9 mouse cellular contexts compared by ENCODE assay signal in the genomic region with DNA sequence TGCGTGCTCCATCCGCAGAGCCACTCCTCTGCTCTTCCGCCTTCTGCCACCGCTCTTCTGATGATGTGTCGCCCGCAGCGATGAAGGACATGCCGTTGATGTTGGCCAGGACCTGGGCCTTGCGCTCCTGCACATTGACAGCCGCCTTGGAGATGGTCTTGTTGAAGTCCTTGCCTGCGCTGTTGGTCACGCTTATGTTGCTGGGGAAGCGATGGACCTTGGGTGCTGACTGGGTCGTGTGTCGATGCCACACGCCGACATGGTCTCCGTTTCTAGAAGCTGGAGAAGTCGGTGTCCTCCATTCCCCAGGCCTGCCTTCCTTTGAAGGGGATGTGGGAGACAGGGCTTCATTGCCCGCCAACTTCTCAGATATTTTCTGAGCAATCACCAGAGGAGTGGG. TPM values are rescaled to one million over a fixed set of nuclear protein-coding genes. Genes with fewer than 3 reads are reported as not detected.
DNase-seq lines count a peak whose midpoint lies in the region; ATAC-seq and TF ChIP-seq lines count a peak whose summit lies in the region.
"Had no signal": no experiment of that assay in that cellular context is flagged by ENCODE, and none has a peak within 500 bp of the region (broad histone marks: within the 10 kb centered on the region; RNA-seq: fewer than 3 reads in every experiment).

No protein-coding gene starts in this region.

- 36% methylated on average over 20 of the region's 20 CpGs for WGBS in lung, embryonic 15.5 days
- 45% methylated on average over 20 of the region's 20 CpGs for WGBS in forebrain, embryonic 11.5 days
- WGBS in intestine, postnatal 0 days = 57% methylated on average over 20 of the region's 20 CpGs
- WGBS in neural tube, embryonic 14.5 days = 38% methylated on average over 20 of the region's 20 CpGs

- peaks cover 22% of the 10 kb centered on the region for H3K4me1 ChIP-seq in lung, embryonic 15.5 days
- peaks cover 2% of the 10 kb centered on the region; the same call in 1 of the 2 replicates for H3K4me1 ChIP-seq in forebrain, embryonic 11.5 days (replicated peaks; ENCODE audit: control insufficient read depth, insufficient read depth, low read length)
- H3K4me1 ChIP-seq in intestine, postnatal 0 days (replicated peaks; ENCODE audit: control insufficient read depth, insufficient read depth, low read length) = peaks cover 14% of the 10 kb centered on the region
- H3K4me1 ChIP-seq in neural tube, embryonic 14.5 days (ENCODE audit: control insufficient read depth, insufficient read depth, low read length) = no peaks in the 10 kb centered on the region

- DNase-seq in lung, adult 18-20 months = no peak
- no peak for DNase-seq in forebrain, embryonic 11.5 days (ENCODE audit: low spot score)
- no peak for DNase-seq in kidney, postnatal 10 days
- DNase-seq in MN1 (ENCODE audit: low spot score) = no peak
- DNase-seq in right cerebral cortex, postnatal 36 days (ENCODE audit: low spot score in 2 of 2) = no peak
- DNase-seq: layer of hippocampus, adult 9-11 months had no signal

- peak overlapping the region; percentile 87 for H3K4me2 ChIP-seq in lung, embryonic 15.5 days
- peak overlapping the region; percentile 88 for H3K4me2 ChIP-seq in forebrain, embryonic 11.5 days (ENCODE audit: low read depth, low read length, severe bottlenecking)
- H3K4me2 ChIP-seq in intestine, postnatal 0 days (replicated peaks; ENCODE audit: low read depth) = peak overlapping the region; percentile 59
- H3K4me2 ChIP-seq in neural tube, embryonic 14.5 days (ENCODE audit: low read depth, low read length) = peak overlapping the region; percentile 91

- H3K27ac ChIP-seq in lung, embryonic 15.5 days = no peak overlapping the region
- H3K27ac ChIP-seq in forebrain, embryonic 11.5 days (ENCODE audit: low read depth, low read length) = no peak overlapping the region
- H3K27ac ChIP-seq in intestine, postnatal 0 days (ENCODE audit: low read depth, low read length) = no peak overlapping the region
- no peak overlapping the region for H3K27ac ChIP-seq in neural tube, embryonic 14.5 days (ENCODE audit: low read depth, low read length)

- no peak for TF ChIP-seq CTCF in intestine, postnatal 0 days (IDR thresholded peaks at IDR 0.05; ENCODE audit: low read depth)

- peaks cover 17% of the 10 kb centered on the region; the same call in 1 of the 2 replicates for H3K27me3 ChIP-seq in lung, embryonic 15.5 days
- peaks cover 11% of the 10 kb centered on the region for H3K27me3 ChIP-seq in forebrain, embryonic 11.5 days (ENCODE audit: control insufficient read depth, insufficient read depth, low read length)
- no peaks in the 10 kb centered on the region for H3K27me3 ChIP-seq in intestine, postnatal 0 days (replicated peaks; ENCODE audit: control insufficient read depth, insufficient read depth, low read length)
- H3K27me3 ChIP-seq in neural tube, embryonic 14.5 days (ENCODE audit: control insufficient read depth, insufficient read depth, low read length) = no peaks in the 10 kb centered on the region

- peak overlapping the region; percentile 39 for H3K4me3 ChIP-seq in lung, embryonic 15.5 days
- peak overlapping the region; percentile 44 for H3K4me3 ChIP-seq in forebrain, embryonic 11.5 days (ENCODE audit: low read depth, low read length)
- H3K4me3 ChIP-seq in intestine, postnatal 0 days (ENCODE audit: low read depth, low read length) = peak overlapping the region; percentile 17; the same call in 1 of the 2 replicates
- H3K4me3 ChIP-seq in neural tube, embryonic 14.5 days (ENCODE audit: low read depth, low read length) = peak overlapping the region; percentile 43

- no peak for ATAC-seq in lung, embryonic 15.5 days (ENCODE audit: borderline replicate concordance, extremely low read depth, low FRiP score, low TSS enrichment)
- no peak for ATAC-seq in forebrain, embryonic 11.5 days (replicated peaks; ENCODE audit: low FRiP score)
- no peak for ATAC-seq in intestine, postnatal 0 days
- no peak; the same call in 1 of the 2 replicates for ATAC-seq in neural tube, embryonic 14.5 days (ENCODE audit: low read depth)

- H3K36me3 ChIP-seq in lung, embryonic 15.5 days = no peaks in the 10 kb centered on the region; the same call in 1 of the 2 replicates
- no peaks in the 10 kb centered on the region for H3K36me3 ChIP-seq in forebrain, embryonic 11.5 days (ENCODE audit: control insufficient read depth, insufficient read depth, low read length)
- peaks cover 11% of the 10 kb centered on the region for H3K36me3 ChIP-seq in intestine, postnatal 0 days (ENCODE audit: control insufficient read depth, insufficient read depth)
- no peaks in the 10 kb centered on the region for H3K36me3 ChIP-seq in neural tube, embryonic 14.5 days (ENCODE audit: control insufficient read depth, insufficient read depth, low read length)

- H3K9ac ChIP-seq in lung, embryonic 15.5 days = peak overlapping the region; percentile 5; the same call in 1 of the 2 replicates
- H3K9ac ChIP-seq in forebrain, embryonic 11.5 days (ENCODE audit: low read length) = peak overlapping the region; percentile 55
- no peak overlapping the region for H3K9ac ChIP-seq in intestine, postnatal 0 days (ENCODE audit: low read depth, low read length)
- peak overlapping the region; percentile 48 for H3K9ac ChIP-seq in neural tube, embryonic 14.5 days (replicated peaks; ENCODE audit: low read depth, low read length)

- H3K9me3 ChIP-seq in lung, embryonic 15.5 days = no peaks in the 10 kb centered on the region
- H3K9me3 ChIP-seq in forebrain, embryonic 11.5 days (ENCODE audit: control insufficient read depth, low read length) = no peaks in the 10 kb centered on the region
- H3K9me3 ChIP-seq in intestine, postnatal 0 days (ENCODE audit: control insufficient read depth) = no peaks in the 10 kb centered on the region
- no peaks in the 10 kb centered on the region for H3K9me3 ChIP-seq in neural tube, embryonic 14.5 days (ENCODE audit: control insufficient read depth, low read length)

RNA-seq across cellular contexts. Expression of gene Proser2, which starts 29.3 kb away (rescaled TPM):
- 7.2 and 7.7 TPM in 2 replicates for polyA plus RNA-seq in lung, embryonic 15.5 days (2015; fragmentation: Nextera tagmentation; extraction: Ambion mirVana)
- 2.8 and 3.8 TPM in 2 replicates for polyA plus RNA-seq in forebrain, embryonic 11.5 days (2014; fragmentation: Nextera tagmentation; extraction: Ambion mirVana)
- polyA plus RNA-seq in intestine, postnatal 0 days (2015; fragmentation: Nextera tagmentation; extraction: Ambion mirVana) = 9.0 and 10.4 TPM in 2 replicates
- 7.3 and 10.9 TPM in 2 replicates for polyA plus RNA-seq in neural tube, embryonic 14.5 days (2014; fragmentation: Nextera tagmentation; extraction: Ambion mirVana)
